Mouse (Mus musculus) lung, embryonic 16.5 days (tissue): ENCODE results near the gene Peak1. TPM values are rescaled to one million over a fixed set of nuclear protein-coding genes. Genes with fewer than 3 reads are reported as not detected.

Source experiments
- ATAC-seq: fragments of 200-750 bp; cut with Nextera tagmentation; 2 replicates; pipeline ENCODE4 v1.8.0; 2017; ENCODE audit warnings: low read depth, mild to moderate bottlenecking, moderate library complexity
- H3K27ac ChIP-seq: fragments of 300-500 bp; sonication (generic); 2 replicates; pipeline ENCODE4 v1.5.1; 2014; ENCODE audit warnings: mild to moderate bottlenecking, control low read depth, low read length
- H3K27me3 ChIP-seq: fragments of 300-500 bp; sonication (generic); 2 replicates; pipeline ENCODE4 v1.6.1; 2014; ENCODE audit warnings: low read depth, low read length, mixed read lengths; ENCODE audit not compliant: control insufficient read depth, insufficient read depth
- H3K36me3 ChIP-seq: fragments of 300-500 bp; sonication (generic); 2 replicates; pipeline ENCODE4 v1.6.1; 2014; ENCODE audit warnings: low read length; ENCODE audit not compliant: control insufficient read depth, insufficient read depth
- H3K4me1 ChIP-seq: fragments of 300-500 bp; sonication (generic); replicated peaks from 2 replicates; pipeline ENCODE4 v1.6.1; 2014; ENCODE audit warnings: low read length, mixed read lengths; ENCODE audit not compliant: control insufficient read depth, insufficient read depth
- H3K4me2 ChIP-seq: fragments of 300-500 bp; sonication (generic); 2 replicates; pipeline ENCODE4 v1.6.1; 2014; ENCODE audit warnings: low read depth, low read length, control low read depth
- H3K4me3 ChIP-seq: fragments of 300-500 bp; sonication (generic); 2 replicates; pipeline ENCODE4 v1.5.1; 2014; ENCODE audit warnings: mild to moderate bottlenecking, low read length, control low read depth
- H3K9ac ChIP-seq: fragments of 300-500 bp; sonication (generic); 2 replicates; pipeline ENCODE4 v1.6.1; 2014; ENCODE audit warnings: low read length, control low read depth
- H3K9me3 ChIP-seq: fragments of 300-500 bp; sonication (generic); 2 replicates; pipeline ENCODE4 v1.6.1; 2016; ENCODE audit warnings: low read length; ENCODE audit not compliant: control insufficient read depth
- WGBS: fragments of 180-500 bp; shearing (Covaris S2); extraction: QIAGEN DNeasy Blood & Tissue Kit; methylation state at CpG from one replicate; pipeline ENCODE4 v1.1.7; 2014; 5-methylcytosine and 5-hydroxymethylcytosine counted together
- polyA plus RNA-seq: library from polyadenylated mRNA; unstranded; fragments of >200 nt; fragmentation: Nextera tagmentation; extraction: Ambion mirVana; gene quantifications from 2 replicates; pipeline ENCODE4 v1.2.1, GENCODE M21; 2015

Peak1 gene
- 26.4 and 27.1 TPM in 2 replicates for polyA plus RNA-seq

- H3K9ac ChIP-seq = peak within 1 kb of the TSS; percentile 93
- peak within 1 kb of the TSS; percentile 76 for H3K4me3 ChIP-seq
- peak within 1 kb of the TSS; percentile 80 for H3K4me2 ChIP-seq
- under 1% methylated on average over 59 of the region's 59 CpGs for WGBS
- ATAC-seq = peak; percentile 95
- H3K4me1 ChIP-seq = peaks cover 33% of the 10 kb centered on the region
- no peaks in the 10 kb centered on the region for H3K9me3 ChIP-seq
- no peaks in the 10 kb centered on the region for H3K27me3 ChIP-seq
- no peaks in the 10 kb centered on the region for H3K36me3 ChIP-seq
- peak within 1 kb of the TSS; percentile 98 for H3K27ac ChIP-seq
Measured at GRCm38 (mm10) chr9:56417948-56418737, at the start of gene Peak1, which contains the start of gene Hmg20a. TSS of gene Peak1 (minus strand) at chr9:56418067. TSS of gene Hmg20a (plus strand) at chr9:56418609.

- H3K4me3 ChIP-seq = no peak overlapping the region
- H3K27me3 ChIP-seq = no peaks in the 10 kb centered on the region
- peaks cover 51% of the 10 kb centered on the region for H3K4me1 ChIP-seq
- H3K9ac ChIP-seq = no peak overlapping the region
- WGBS = 86% methylated on average over 4 of the region's 4 CpGs
- peak overlapping the region; percentile 90; the same call in 1 of the 2 replicates for H3K27ac ChIP-seq
- H3K4me2 ChIP-seq = no peak overlapping the region
- ATAC-seq = no peak
- no peaks in the 10 kb centered on the region for H3K9me3 ChIP-seq
- H3K36me3 ChIP-seq = peaks cover 6% of the 10 kb centered on the region; the same call in 1 of the 2 replicates
Measured at GRCm38 (mm10) chr9:56466251-56466650, 48.4 kb upstream of the Peak1 start.

- H3K9me3 ChIP-seq = no peaks in the 10 kb centered on the region
- H3K27me3 ChIP-seq = no peaks in the 10 kb centered on the region
- H3K9ac ChIP-seq = no peak overlapping the region
- 13% methylated on average over 23 of the region's 23 CpGs for WGBS
- peak overlapping the region; percentile 18 for H3K4me2 ChIP-seq
- no peak overlapping the region for H3K4me3 ChIP-seq
- peaks cover 45% of the 10 kb centered on the region for H3K4me1 ChIP-seq
- peak overlapping the region; percentile 90 for H3K27ac ChIP-seq
- peaks cover 6% of the 10 kb centered on the region; the same call in 1 of the 2 replicates for H3K36me3 ChIP-seq
- peak; percentile 16; the same call in 1 of the 2 replicates for ATAC-seq
Measured at GRCm38 (mm10) chr9:56464863-56465654, 47.2 kb upstream of the Peak1 start.

- 16% methylated on average over 4 of the region's 4 CpGs for WGBS
- Histone ChIP-seq H3K4me2 (no peak overlapping the region), H3K4me1 (peaks cover 41% of the 10 kb centered on the region), H3K9me3 (no peaks in the 10 kb centered on the region), H3K27me3 (no peaks in the 10 kb centered on the region), H3K4me3 (no peak overlapping the region), H3K27ac (peak overlapping the region; percentile 90), H3K9ac (no peak overlapping the region), H3K36me3 (peaks cover 6% of the 10 kb centered on the region; the same call in 1 of the 2 replicates)
- ATAC-seq = peak; percentile 92
Measured at GRCm38 (mm10) chr9:56463686-56464515, 46.0 kb upstream of the Peak1 start.

GRCm38 (mm10) chr9:56463046-56463445 is 45.2 kb upstream of the Peak1 start:
- Histone ChIP-seq H3K9ac (0 out of 2 replicates have a peak overlapping the region, but pooled peaks have one; percentile 22), H3K9me3 (no peaks in the 10 kb centered on the region), H3K4me2 (no peak overlapping the region), H3K4me3 (no peak overlapping the region), H3K27ac (peak overlapping the region; percentile 89), H3K36me3 (peaks cover 4% of the 10 kb centered on the region; the same call in 1 of the 2 replicates), H3K27me3 (no peaks in the 10 kb centered on the region), H3K4me1 (peaks cover 41% of the 10 kb centered on the region)
- no peak for ATAC-seq
- WGBS = 72% methylated on average over 2 of the region's 2 CpGs

- Histone ChIP-seq H3K9ac (no peak overlapping the region), H3K4me1 (peaks cover 41% of the 10 kb centered on the region), H3K4me3 (no peak overlapping the region), H3K4me2 (no peak overlapping the region), H3K36me3 (no peaks in the 10 kb centered on the region), H3K9me3 (no peaks in the 10 kb centered on the region), H3K27me3 (no peaks in the 10 kb centered on the region), H3K27ac (peak overlapping the region; percentile 89)
- no peak for ATAC-seq
- 61% methylated on average over 1 of the region's 1 CpGs for WGBS
Measured at GRCm38 (mm10) chr9:56462606-56463005, 44.7 kb upstream of the Peak1 start.

GRCm38 (mm10) chr9:56460987-56461386 is 43.1 kb upstream of the Peak1 start:
- H3K4me2 ChIP-seq = no peak overlapping the region
- H3K27me3 ChIP-seq = no peaks in the 10 kb centered on the region
- no peak overlapping the region for H3K27ac ChIP-seq
- WGBS = 72% methylated on average over 5 of the region's 5 CpGs
- H3K36me3 ChIP-seq = no peaks in the 10 kb centered on the region
- no peak overlapping the region for H3K4me3 ChIP-seq
- ATAC-seq = no peak
- H3K9me3 ChIP-seq = no peaks in the 10 kb centered on the region
- no peak overlapping the region for H3K9ac ChIP-seq
- H3K4me1 ChIP-seq = peaks cover 38% of the 10 kb centered on the region

- Histone ChIP-seq H3K4me3 (no peak overlapping the region), H3K27ac (no peak overlapping the region), H3K4me1 (peaks cover 8% of the 10 kb centered on the region; the same call in 1 of the 2 replicates), H3K9ac (no peak overlapping the region), H3K4me2 (no peak overlapping the region), H3K9me3 (no peaks in the 10 kb centered on the region), H3K27me3 (no peaks in the 10 kb centered on the region), H3K36me3 (no peaks in the 10 kb centered on the region)
- 97% methylated on average over 3 of the region's 3 CpGs for WGBS
- no peak for ATAC-seq
Measured at GRCm38 (mm10) chr9:56456426-56456825, 38.6 kb upstream of the Peak1 start.
